Mouse (Mus musculus) left cerebral cortex, postnatal 10 days (tissue): Measurements from ENCODE around the gene Rab42. TPM values are rescaled to one million over a fixed set of nuclear protein-coding genes. Genes with fewer than 3 reads are reported as not detected.
"Not testable (repeated sequence)": the region's sequence is repeated elsewhere in the genome, so short reads cannot be mapped to it uniquely, and the experiment has no call there.

Experiments
- DNase-seq, 2 experiments: peaks; one replicate each; pipeline ENCODE4 v3.0.0; 2021 to 2022; ENCODE audit warnings: low spot score in 2 of 2, mixed read lengths in 1 of 2; ENCODE audit errors: extremely low spot score in 1 of 2
- intact Hi-C: fragments of 180-260 bp; cut with DNase I; formaldehyde crosslinking; loops from one replicate; pipeline ENCODE4 v1.15.1; 2025
- total RNA-seq, 2 experiments: library from RNA; stranded (reverse); gene quantifications; 2 replicates each; pipeline ENCODE4 v1.2.3; 2021

Rab42 gene
- total RNA-seq, 2 experiments from 2014 or later, result 0.79 to 1.3 TPM

DNA sequence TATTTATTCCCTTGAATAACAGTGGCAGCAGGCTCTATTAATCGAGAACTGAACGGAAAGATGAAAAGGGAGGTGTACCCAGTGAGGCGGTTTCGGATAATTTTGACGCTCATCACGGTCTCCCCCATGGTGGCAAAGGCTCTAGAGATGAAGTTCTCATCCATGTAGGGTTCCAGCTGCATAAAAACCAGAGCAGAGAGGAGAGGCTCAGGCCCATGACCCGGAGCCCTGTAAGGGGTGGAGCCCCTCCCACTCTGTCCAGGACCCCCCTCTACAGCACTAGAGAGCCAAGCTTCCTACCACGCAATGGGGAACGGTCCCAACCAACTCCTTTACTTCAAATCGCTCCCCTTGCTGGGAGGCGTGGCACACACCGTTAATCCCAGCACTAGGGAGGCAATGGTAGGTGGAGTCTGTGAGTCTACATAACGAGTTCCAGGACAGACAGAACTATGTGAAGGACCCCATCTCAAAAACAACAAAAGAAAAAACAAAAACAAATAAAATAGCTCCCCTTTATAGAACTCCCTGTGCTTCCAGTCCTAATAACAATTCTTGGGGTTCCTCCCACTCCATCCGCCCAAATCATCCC lies 25.3 kb upstream of the Rab42 start:
- intact Hi-C loops, result no loop called here
- no peak for DNase-seq

DNA sequence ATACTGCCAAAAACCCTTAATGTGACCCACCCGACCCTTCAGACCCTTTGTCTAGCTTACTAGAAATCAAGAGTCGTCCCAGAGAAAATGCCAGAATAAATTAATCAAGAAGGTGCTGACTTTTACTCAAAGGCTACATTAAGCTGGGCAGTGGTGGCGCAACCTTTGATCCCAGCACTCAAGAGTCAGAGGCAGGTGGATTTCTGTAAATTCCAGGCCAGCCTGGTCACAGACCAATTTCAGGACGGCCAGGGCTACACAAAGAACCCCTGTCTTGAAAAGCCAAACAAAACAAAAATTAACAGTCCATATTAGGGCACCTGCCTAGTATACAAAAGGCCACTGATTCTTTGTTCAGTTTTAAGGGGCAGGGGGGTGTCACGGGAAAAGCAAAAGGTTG lies 23.3 kb upstream of the Rab42 start:
- intact Hi-C loops, result no loop called here
- DNase-seq, result no peak

DNA sequence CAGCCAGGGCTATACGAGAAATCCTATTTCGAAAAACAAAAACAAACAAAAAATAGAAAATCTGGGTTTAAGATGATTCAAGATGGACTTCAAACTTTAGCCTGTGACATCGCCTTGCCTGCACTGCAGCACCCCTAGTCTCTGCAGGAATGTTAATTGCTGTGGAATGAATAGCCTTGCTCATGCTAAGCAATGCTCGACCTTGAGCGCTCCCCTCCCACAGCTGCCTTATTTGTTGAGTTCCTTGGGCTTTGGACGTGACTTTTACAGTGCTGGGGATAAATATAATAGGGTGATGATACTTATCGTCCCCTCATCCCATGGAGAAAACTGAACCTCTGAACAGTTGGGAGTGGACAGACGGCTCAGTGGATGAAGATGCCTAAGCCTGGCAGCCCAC lies 12.5 kb upstream of the Rab42 start:
- intact Hi-C loops, result no loop called here
- no peak for DNase-seq

DNA sequence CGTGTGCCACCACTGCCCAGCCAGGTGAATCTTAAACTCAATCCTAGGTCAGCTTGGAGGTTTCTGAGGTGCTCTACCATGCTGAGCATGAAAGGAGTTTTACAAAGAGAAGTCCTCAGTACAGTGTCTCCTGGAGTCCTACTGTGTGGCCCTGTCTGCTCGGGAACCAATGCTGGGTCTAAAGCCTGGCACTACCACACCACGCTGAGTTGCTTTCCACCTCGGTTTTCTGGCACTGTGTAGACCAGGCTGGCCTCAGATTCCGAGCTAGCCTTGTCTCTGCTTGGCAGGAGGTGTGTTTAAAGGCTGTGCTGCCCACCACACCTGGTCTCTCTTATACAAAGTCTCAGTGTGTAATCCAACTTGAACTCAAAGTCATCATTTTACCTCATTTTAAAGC lies 9.4 kb upstream of the Rab42 start:
- intact Hi-C loops, result no loop called here
- DNase-seq, result no peak

DNA sequence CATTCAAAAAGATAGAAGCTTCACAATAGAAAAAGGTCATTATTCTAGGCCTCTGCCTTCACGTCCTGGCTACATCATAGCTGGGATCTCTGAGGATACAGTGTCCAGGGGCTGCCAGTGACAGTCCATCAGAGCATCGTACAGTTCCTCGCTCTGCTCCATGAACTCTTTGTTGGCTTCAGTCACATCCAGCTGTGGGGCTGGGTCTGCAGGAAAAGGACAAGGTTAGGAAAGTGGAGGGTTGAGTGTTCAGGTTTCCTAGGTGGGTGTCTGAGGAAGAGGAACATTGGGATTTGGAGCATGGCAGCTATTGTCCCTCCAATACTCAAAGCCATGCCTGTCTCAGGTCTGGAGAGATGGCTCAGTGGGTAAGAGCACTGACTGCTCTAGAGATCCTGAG lies 8.6 kb upstream of the Rab42 start:
- no peak for DNase-seq
- intact Hi-C loops, result no loop called here

DNA sequence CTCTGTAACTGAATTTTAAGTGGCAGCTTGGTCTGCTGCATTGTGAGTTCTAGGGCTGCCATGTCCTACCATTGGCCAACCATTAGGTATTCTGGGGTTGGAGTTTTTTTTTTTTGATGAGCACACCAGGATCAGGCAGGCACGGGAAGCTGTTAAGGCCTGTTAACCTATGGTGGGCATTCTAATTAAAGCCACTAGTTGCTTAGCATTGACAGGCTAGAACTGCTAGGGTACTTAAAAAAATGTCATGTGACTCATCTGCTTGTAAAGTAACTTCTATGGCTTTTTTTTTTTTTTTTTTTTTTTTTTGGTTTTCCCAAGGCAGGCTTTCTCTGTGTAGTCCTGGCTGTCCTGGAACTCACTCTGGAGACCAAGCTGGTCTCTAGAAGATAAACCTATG lies 8.0 kb upstream of the Rab42 start:
- no peak for DNase-seq
- intact Hi-C loops, result no loop called here

DNA sequence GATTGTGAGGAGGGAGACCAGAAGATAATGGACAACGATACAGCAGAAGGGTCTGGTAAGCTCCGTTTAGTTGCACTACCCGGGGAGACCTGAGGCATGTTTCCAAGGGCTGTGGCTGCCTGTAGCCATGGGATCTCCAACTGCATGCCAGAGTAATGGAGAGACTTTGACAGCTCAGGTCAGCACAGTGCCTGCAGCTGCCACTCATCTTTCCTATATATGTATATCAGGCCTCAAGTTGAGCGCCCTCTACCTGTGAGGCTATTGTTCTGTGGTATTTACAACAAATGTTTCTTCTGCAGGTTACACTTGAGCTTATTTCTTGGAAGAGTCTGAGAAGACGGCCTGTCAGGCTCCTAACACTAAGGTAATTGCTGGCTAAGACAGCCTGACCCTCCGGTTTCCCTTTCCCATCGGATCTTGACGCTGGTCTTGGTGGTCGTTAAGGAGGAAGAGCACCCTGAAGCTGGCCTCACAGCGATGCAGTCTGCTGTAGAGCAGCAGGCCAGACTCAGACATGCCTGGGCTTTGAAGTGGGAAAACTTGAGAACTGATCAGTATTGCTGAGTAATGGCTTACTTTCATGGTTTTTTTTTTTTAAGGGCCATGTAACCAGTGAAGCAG lies 6.8 kb upstream of the Rab42 start:
- intact Hi-C loops, result loop anchor here (5.0 kb wide), 1 partner anchor 38 kb away; the partner anchor contains the start of gene Taf12
- DNase-seq, result peak; percentile 32 to 56

DNA sequence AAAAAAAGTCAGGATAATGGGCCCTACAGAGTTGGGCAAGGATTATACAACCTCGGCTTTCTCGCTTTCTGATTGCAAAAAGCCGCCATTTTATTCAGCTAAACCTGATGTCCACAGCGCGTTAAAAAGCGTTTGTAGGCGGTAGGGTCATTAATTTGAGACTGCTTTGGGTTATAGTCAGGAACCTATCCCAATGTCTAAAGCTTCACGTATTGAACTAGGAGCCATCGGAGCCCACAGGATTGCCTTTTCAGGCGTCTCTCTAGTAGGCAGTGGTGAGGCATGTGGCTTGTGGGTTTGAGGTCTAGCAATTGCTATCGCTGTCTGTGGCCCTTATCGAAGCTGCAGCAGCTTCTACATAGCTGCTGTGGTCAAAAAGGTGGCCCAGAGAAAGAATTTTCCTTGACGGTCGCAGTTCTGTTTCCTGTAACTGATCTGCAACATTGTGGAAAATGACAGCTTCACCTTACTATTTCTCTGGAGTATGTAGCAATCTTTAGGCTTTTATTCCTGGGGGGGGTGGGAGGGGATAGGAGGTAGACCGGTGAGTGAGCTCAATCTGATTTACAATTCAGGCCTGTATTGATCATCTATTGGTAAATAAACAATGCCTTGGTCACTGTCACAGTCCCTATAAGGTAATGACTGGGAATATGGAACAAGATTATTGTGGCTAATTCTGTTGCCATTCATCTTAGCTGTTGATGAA lies 6.1 kb upstream of the Rab42 start:
- intact Hi-C loops, result loop anchor here (5.0 kb wide), 1 partner anchor 37 kb away; the partner anchor contains the start of gene Taf12
- no peak for DNase-seq

DNA sequence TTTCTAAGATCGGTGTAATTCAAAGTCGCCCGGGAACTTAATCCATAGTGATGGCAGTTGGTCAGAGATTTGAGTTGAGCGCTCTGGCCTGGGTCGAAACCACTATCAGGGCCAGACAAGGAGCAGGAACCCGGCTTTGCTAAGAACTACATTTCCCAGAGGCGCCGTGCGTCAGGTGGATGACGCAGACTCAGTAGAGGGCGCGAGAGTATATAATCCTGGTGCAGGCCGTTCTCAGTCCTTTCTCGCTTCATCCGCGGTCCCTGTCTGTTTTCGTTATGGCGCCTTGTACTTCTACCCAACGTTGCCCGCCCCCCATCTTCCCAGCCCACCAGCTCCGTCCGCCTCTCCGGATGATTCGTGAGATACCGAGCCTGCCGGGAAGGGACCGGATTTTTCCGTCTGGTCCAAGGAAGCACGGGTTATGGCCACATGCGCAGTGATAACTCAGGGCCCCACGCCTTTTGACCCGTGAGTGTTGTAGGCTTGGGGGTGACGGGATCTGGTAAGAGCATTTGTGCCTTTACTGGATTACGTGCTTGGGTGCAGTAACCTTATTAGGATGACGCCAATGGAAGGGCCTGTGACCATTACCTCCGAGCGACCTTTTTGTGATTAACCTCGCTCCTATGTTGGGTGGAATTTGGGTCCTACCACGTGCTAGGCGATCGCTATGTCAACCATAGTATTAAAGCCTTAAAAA lies 5.4 kb upstream of the Rab42 start:
- DNase-seq, result peak; percentile 92
- intact Hi-C loops, result loop anchor here (5.0 kb wide), 1 partner anchor 36 kb away; the partner anchor contains the start of gene Taf12

DNA sequence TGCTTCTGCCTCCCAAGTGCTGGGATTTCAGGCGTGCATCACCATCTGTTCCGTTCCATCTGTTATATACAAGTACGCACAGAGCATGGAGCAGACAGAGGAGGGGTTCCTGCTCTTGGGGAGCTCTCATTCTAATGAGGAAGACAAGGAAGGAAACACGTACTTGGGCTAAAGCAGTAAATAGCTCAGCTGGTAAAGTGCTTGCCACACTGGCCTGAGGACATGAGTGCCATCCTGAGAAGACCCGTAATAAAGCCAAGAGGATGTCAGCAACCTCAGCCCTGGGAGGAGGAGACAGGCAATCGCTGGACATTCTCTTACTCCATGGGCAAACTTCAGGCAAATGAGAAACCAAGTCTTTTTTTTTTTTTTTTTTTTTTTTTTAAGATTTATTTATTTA lies 2.8 kb upstream of the Rab42 start:
- intact Hi-C loops, result loop anchor here (5.0 kb wide), 1 partner anchor 34 kb away; the partner anchor contains the start of gene Taf12
- DNase-seq, result no peak

DNA sequence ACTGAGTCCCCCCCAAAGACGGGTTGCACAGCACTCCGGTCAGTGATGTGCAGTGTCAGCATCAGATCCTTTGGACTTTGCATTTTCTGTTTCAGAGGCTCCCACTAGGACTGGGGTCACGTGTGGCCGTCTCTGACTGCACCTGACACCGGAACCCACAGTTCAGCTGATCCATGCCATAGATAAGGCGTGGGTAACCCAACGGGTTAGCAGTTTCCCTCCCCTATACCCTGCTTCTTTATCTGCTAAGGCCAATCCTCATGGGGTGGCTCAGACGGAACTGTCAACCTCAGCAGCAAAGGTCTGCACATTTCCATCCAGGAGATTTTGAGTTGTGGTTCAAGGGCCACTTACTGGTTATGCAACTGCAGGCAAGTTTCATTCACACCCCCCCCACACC lies 2.1 kb upstream of the Rab42 start:
- no peak for DNase-seq
- intact Hi-C loops, result loop anchor here (5.0 kb wide), 1 partner anchor 33 kb away; the partner anchor contains the start of gene Taf12

DNA sequence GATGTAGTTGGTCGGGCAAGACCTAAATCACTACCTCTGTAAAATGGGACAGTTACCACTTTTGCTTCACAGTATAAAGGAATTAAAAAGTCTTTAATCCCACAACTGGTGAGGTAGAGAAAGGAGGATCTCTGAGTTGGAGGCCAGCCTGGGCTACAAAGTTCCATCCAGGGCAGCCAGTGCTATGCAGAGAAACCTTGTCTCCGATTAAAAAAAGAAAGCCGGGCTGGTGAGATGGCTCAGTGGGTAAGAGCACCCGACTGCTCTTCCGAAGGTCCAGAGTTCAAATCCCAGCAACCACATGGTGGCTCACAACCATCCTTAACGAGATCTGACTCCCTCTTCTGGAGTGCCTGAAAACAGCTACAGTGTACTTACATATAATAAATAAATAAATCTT lies 299 bp upstream of the Rab42 start:
- DNase-seq, intact Hi-C loops: not testable (repeated sequence)

DNA sequence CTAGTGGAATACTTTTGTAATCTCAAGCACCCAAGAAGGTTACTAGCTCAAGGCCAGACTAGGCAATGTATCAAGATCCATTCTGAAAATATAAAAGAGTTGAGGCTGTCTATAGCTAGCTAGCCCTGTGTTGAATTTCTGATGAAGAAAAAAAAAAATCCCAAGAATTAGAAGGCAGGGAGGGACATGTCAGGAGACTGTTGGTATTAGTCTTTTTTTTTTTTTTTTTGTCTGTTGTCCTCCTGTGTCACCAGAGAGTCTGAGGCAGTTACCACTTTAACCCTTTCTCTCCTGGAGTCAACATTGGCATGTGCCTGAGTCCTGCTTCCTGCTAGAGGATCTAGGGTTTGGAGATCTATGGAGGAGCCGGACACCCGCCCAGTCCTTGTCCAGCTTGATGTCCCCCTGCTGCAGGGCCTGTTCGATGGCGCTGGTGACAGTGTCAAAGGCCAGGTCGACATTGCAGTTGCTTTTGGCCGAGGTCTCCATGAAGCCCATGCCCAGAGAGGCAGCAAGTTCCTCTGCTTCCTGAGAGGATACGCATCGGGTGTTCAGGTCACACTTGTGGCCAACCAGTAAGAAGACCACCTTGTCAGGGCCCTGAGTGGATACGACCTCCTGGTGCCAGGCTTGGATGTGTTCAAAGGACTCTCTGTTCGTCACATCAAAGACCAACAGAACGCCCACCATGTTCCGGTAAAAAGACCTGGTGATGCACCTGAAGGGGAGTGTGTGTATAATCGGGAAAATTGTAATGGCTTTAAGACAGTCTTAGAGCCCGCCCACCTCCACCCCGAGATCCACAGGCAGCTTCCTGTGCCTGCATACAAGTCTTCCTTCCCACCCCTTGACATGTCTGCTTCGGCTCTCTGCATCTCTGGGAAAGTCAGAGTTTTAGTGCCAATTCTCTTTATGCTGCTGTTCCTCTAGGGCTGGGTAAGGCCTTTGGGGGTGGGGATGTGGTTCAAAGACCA lies 933 bp downstream of the Rab42 start:
- intact Hi-C loops, result no loop called here
- no peak for DNase-seq

DNA sequence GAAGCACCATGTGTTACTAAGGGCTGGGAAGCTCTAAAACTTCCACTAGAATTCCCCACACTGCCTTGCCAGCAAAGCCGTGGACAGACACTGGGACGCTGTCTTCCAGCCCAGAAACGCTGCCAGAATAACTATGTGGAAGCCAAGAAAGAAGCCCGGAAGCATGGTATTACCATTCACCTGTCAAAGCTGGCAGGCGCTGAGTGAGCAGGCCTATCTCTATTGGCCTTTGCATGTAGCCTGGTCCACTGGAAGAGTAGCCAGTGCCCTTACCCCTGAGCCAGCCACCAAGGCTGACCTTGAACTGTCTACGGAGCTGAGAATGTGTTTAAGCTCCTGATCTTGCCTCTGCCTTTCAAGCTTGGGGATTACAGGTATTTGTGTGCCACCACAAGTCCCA lies 1.7 kb downstream of the Rab42 start:
- intact Hi-C loops, result no loop called here
- no peak for DNase-seq

DNA sequence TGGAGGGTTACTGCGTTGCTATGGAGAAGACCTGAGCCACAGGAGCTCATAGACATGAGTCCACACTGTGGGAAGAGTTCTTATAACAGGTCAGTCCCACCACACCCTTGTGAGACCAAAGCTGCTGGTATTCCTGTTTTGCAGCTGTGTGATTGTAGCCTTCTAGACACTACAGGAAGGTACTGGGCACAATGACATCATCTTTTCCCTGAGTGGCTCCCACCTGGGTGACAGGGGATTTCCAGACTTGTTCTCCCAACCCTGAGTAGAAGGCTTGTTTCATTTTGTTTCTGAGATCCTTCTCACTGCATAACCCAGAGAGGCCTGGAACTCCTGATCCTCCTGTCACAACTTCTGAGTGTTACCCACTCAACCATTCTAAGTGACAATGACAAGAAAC lies 3.3 kb downstream of the Rab42 start:
- intact Hi-C loops, result loop anchor here (5.0 kb wide), 1 partner anchor 47 kb away; no protein-coding TSS in a partner anchor
- no peak for DNase-seq

DNA sequence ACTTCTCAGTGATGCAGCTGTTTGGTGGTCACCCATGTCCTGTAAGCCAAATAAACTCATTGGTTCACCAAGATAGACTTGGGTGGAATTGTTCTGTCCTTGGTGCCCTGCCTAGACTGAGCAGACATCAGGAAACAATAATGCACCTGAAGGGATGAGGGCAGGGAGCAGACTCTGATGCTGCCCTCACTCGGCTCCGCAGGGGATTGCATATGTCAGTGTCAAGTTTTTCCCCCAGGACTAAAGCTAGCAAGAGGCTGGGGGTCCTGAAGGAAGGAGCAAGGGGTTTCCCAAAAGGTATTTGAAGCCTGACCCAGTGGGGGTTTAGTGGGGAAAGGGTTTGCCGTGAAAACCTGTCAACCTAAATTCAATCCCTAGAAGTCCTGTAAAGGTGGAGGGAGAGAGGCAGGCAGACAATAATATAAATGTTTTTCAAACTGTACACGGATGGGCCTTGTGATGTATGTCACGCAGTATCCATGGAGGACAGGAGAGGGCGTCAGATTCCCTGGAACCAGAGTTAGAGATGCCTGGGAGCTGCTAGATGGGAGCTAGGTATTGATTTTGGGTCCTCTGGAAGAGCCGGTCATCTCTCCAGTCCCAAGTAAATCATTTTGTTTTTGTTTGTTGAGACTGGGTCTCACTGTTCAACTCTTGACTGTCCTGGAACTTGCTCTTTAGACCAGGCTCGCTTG lies 7.3 kb downstream of the Rab42 start:
- intact Hi-C loops, result loop anchor here (5.0 kb wide), 1 partner anchor 51 kb away; no protein-coding TSS in a partner anchor
- no peak for DNase-seq

DNA sequence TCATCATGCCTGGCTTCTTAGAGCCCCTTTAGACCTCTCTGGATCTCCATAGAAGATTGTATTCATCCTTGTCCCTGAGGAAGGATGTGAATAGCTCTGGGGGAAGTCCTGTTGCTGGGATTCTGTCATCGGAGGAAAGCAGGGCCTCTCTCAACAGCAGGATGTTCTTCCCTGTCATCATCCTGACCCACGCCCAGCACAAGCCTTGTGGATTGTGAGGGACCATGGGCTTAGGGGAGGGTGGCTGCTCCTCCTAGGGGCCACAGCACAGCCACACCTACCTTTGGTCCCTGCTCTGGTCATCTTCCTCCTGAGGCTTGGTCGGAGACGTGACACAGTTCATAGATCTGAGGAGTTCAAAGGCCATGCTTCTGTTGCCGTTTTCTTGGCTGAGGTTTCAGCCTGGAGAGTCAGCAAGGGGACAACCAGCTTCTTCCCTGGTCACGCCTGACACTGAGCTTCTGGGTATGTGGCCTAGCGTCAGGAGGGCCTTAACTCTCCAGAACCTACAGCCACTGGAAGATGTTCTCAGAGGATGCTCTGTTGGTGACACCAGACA lies 9.4 kb downstream of the Rab42 start:
- DNase-seq, result no peak
- intact Hi-C loops, result no loop called here
